Mouse (Mus musculus) myocyte (in vitro differentiated cells): ENCODE results near the gene Tomt. TPM values are rescaled to one million over a fixed set of nuclear protein-coding genes. Genes with fewer than 3 reads are reported as not detected.

ENCODE experiments used
- H3K27me3 ChIP-seq: one replicate; pipeline ENCODE4 v1.6.1; 2011; ENCODE audit not compliant: control insufficient read depth, insufficient read depth, insufficient read length
- H3K36me3 ChIP-seq: one replicate; pipeline ENCODE4 v1.6.1; 2011; ENCODE audit not compliant: control insufficient read depth, insufficient read depth
- H3K4me2 ChIP-seq: one replicate; pipeline ENCODE4 v1.6.1; 2011; ENCODE audit warnings: low read depth, control low read depth
- H3K4me3 ChIP-seq: one replicate; pipeline ENCODE4 v1.5.1; 2011; ENCODE audit warnings: mild to moderate bottlenecking, control low read depth, moderate library complexity
- H3K79me2 ChIP-seq: one replicate; pipeline ENCODE4 v1.6.1; 2011; ENCODE audit not compliant: control insufficient read depth, insufficient read depth
- H3ac ChIP-seq: one replicate; pipeline ENCODE4 v1.6.1; 2011; ENCODE audit not compliant: control insufficient read depth, insufficient read length
- CEBPB ChIP-seq: IDR thresholded peaks from 2 replicates; pipeline ENCODE4 v1.6.1; 2011; ENCODE audit warnings: mild to moderate bottlenecking, moderate library complexity; ENCODE audit not compliant: poor library complexity, insufficient read depth, severe bottlenecking
- E2F4 ChIP-seq: IDR thresholded peaks from one replicate; pipeline ENCODE4 v1.6.1; 2011; ENCODE audit warnings: mild to moderate bottlenecking, control low read depth, moderate library complexity; ENCODE audit not compliant: insufficient read depth
- MAX ChIP-seq: IDR thresholded peaks from one replicate; pipeline ENCODE4 v1.6.1; 2011; ENCODE audit warnings: low read depth, mild to moderate bottlenecking, control low read depth
- MYOD1 ChIP-seq, 3 experiments: IDR thresholded peaks; one replicate each; pipeline ENCODE4 v1.6.1; 2011; ENCODE audit warnings: control low read depth in 2 of 3, low read depth in 2 of 3, mild to moderate bottlenecking in 2 of 3, moderate library complexity in 1 of 3; ENCODE audit not compliant: insufficient read length in 2 of 3, control insufficient read depth in 1 of 3
- MYOG ChIP-seq, 3 experiments: IDR thresholded peaks; one replicate each; pipeline ENCODE4 v1.6.1; 2011; ENCODE audit warnings: control low read depth in 2 of 3, low read depth in 2 of 3, mild to moderate bottlenecking in 2 of 3; ENCODE audit not compliant: insufficient read length in 2 of 3, control insufficient read depth in 1 of 3, insufficient read depth in 1 of 3
- POLR2A ChIP-seq: IDR thresholded peaks from one replicate; pipeline ENCODE4 v1.6.1; 2011; ENCODE audit warnings: low read depth, mild to moderate bottlenecking, control low read depth, moderate library complexity; ENCODE audit not compliant: insufficient read length
- POLR2AphosphoS2 ChIP-seq: IDR thresholded peaks from one replicate; pipeline ENCODE4 v1.6.1; 2011; ENCODE audit warnings: low read depth, control low read depth; ENCODE audit not compliant: insufficient read length
- REST ChIP-seq: IDR thresholded peaks from one replicate; pipeline ENCODE4 v1.6.1; 2011; ENCODE audit warnings: mild to moderate bottlenecking, control low read depth, moderate library complexity; ENCODE audit not compliant: insufficient read depth, insufficient read length
- SRF ChIP-seq: IDR thresholded peaks from one replicate; pipeline ENCODE4 v1.6.1; 2011; ENCODE audit warnings: low read depth; ENCODE audit not compliant: control insufficient read depth, insufficient read length
- TCF12 ChIP-seq: IDR thresholded peaks from one replicate; pipeline ENCODE4 v1.6.1; 2011; ENCODE audit warnings: mild to moderate bottlenecking, control low read depth; ENCODE audit not compliant: poor library complexity, insufficient read depth, severe bottlenecking
- TCF3 ChIP-seq: IDR thresholded peaks from one replicate; pipeline ENCODE4 v1.6.1; 2011; ENCODE audit warnings: low read depth, control low read depth; ENCODE audit not compliant: insufficient read length
- USF1 ChIP-seq: IDR thresholded peaks from one replicate; pipeline ENCODE4 v1.6.1; 2011; ENCODE audit warnings: low read depth, mild to moderate bottlenecking, control low read depth, moderate library complexity
- polyA plus RNA-seq: library from polyadenylated mRNA; unstranded; fragments of >200 nt; fragmentation: generic; extraction: Trizol; gene quantifications from one replicate; pipeline ENCODE4 v1.2.1, GENCODE M21; 2012; ENCODE audit warnings: missing spikeins

The Tomt gene
- polyA plus RNA-seq, 1 experiment, result 0.06 TPM

GRCm38 (mm10) chr7:101853816-101854215, 52.3 kb downstream of the Tomt start:
- H3K4me2 ChIP-seq, result peak overlapping the region; percentile 55
- H3K27me3 ChIP-seq, result no peaks in the 10 kb centered on the region
- TF ChIP-seq USF1, result no peak
- no peak for TF ChIP-seq SRF
- no peak for TF ChIP-seq POLR2AphosphoS2
- H3K79me2 ChIP-seq, result no peaks in the 10 kb centered on the region
- H3K4me3 ChIP-seq, result no peak overlapping the region
- H3ac ChIP-seq, result no peak overlapping the region
- H3K36me3 ChIP-seq, result no peaks in the 10 kb centered on the region

DNA sequence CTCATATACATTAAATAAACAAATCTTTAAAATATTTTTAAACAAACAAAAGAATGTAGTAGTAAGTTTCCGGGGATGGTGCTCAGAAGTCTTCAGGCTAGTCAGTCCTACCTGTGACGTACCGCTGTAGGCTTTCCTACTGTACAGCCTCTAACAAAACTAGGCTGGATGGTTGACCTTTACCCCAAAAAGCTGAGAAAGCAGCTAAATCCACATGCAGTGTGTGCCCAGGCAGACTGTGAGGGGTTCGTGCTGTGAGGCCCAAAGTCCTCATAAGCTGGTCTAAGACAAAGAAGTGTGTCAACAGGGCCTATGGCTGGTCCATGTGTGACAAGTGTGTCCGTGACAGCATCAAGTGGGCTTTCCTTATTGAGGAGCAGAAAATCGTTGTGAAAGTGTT, 53.3 kb downstream of the Tomt start:
- no peaks in the 10 kb centered on the region for H3K79me2 ChIP-seq
- H3ac ChIP-seq, result no peak overlapping the region
- TF ChIP-seq MYOG (IDR thresholded peaks at IDR 0.05; ENCODE audit: control insufficient read depth in 1 of 3, insufficient read depth in 1 of 3, insufficient read length in 2 of 3, low read depth in 2 of 3), result no peak
- no peak for TF ChIP-seq TCF3
- no peak for TF ChIP-seq E2F4
- TF ChIP-seq USF1, result no peak
- TF ChIP-seq MAX, result no peak
- TF ChIP-seq POLR2A, result no peak
- TF ChIP-seq SRF, result no peak
- TF ChIP-seq CEBPB, result no peak
- H3K36me3 ChIP-seq, result no peaks in the 10 kb centered on the region
- H3K4me2 ChIP-seq, result no peak overlapping the region
- H3K27me3 ChIP-seq, result no peaks in the 10 kb centered on the region
- H3K4me3 ChIP-seq, result no peak overlapping the region

GRCm38 (mm10) chr7:101851689-101852088, 54.5 kb downstream of the Tomt start:
- TF ChIP-seq POLR2A (no peak), POLR2AphosphoS2 (no peak), MAX (no peak), E2F4 (no peak), SRF (no peak), TCF12 (no peak), CEBPB (no peak), REST (no peak), TCF3 (no peak), MYOG (IDR thresholded peaks at IDR 0.05; ENCODE audit: control insufficient read depth in 1 of 3, insufficient read depth in 1 of 3, insufficient read length in 2 of 3, low read depth in 2 of 3) (no peak), MYOD1 (IDR thresholded peaks at IDR 0.05; ENCODE audit: control insufficient read depth in 1 of 3, insufficient read length in 2 of 3, low read depth in 2 of 3) (no peak), USF1 (no peak)
- H3K36me3 ChIP-seq, result no peaks in the 10 kb centered on the region

More at GRCm38 (mm10) chr7:101851689-101852088, 54.5 kb downstream of the Tomt start:
- H3K79me2 ChIP-seq, result no peaks in the 10 kb centered on the region
- no peaks in the 10 kb centered on the region for H3K27me3 ChIP-seq
- no peak overlapping the region for H3K4me2 ChIP-seq
- H3K4me3 ChIP-seq, result no peak overlapping the region
- no peak overlapping the region for H3ac ChIP-seq

Other genes starting within 250 kb of the Tomt start
- 114 TPM for gene Clpb, start 242.7 kb downstream of the Tomt start, polyA plus RNA-seq
- 0.02 TPM for gene Phox2a, start 88.0 kb downstream of the Tomt start, polyA plus RNA-seq
- 241 TPM for gene Inppl1, start 68.1 kb downstream of the Tomt start, polyA plus RNA-seq
- not detected for gene Folr2, start 49.2 kb downstream of the Tomt start, polyA plus RNA-seq
- 35.1 TPM for gene Anapc15, start 42.6 kb downstream of the Tomt start, polyA plus RNA-seq
- gene Folr1, start 35.6 kb downstream of the Tomt start, polyA plus RNA-seq, result 2.2 TPM
- gene Lamtor1, start 455 bp downstream of the Tomt start, polyA plus RNA-seq, result 202 TPM
- gene Lrrc51, start 27.5 kb upstream of the Tomt start, polyA plus RNA-seq, result 8.8 TPM
- 60.3 TPM for gene Numa1, start 27.8 kb upstream of the Tomt start, polyA plus RNA-seq
- 0.84 TPM for gene Il18bp, start 112.3 kb upstream of the Tomt start, polyA plus RNA-seq
- 48.0 TPM for gene Rnf121, start 159.1 kb upstream of the Tomt start, polyA plus RNA-seq
- gene Xndc1, start 159.2 kb upstream of the Tomt start, polyA plus RNA-seq, result 6.1 TPM
- 0.12 TPM for gene Xntrpc, start 159.4 kb upstream of the Tomt start, polyA plus RNA-seq
- gene Trpc2, start 176.8 kb upstream of the Tomt start, polyA plus RNA-seq, result not detected
- 44.4 TPM for gene Art1, start 195.4 kb upstream of the Tomt start, polyA plus RNA-seq
- 6.9 TPM for gene Art5, start 203.1 kb upstream of the Tomt start, polyA plus RNA-seq
- gene Chrna10, start 210.5 kb upstream of the Tomt start, polyA plus RNA-seq, result 0.04 TPM